Mouse (Mus musculus) cerebellum, postnatal 14 days (tissue): ENCODE measurements at regions not wholly inside any gene's neighbourhood (a gene's known extent, or its start where the extent isn't known, plus 50 kb on each side); places are given as distances from the start of the nearest gene placed in this dataset.
A peak's percentile ranks its signal among the peaks of the same experiment; 100 is the strongest.

ENCODE experiments used
- DNase-seq, 2 experiments: peaks; one replicate each; pipeline ENCODE4 v3.0.0; 2021; ENCODE audit warnings: mixed read lengths in 2 of 2

DNA sequence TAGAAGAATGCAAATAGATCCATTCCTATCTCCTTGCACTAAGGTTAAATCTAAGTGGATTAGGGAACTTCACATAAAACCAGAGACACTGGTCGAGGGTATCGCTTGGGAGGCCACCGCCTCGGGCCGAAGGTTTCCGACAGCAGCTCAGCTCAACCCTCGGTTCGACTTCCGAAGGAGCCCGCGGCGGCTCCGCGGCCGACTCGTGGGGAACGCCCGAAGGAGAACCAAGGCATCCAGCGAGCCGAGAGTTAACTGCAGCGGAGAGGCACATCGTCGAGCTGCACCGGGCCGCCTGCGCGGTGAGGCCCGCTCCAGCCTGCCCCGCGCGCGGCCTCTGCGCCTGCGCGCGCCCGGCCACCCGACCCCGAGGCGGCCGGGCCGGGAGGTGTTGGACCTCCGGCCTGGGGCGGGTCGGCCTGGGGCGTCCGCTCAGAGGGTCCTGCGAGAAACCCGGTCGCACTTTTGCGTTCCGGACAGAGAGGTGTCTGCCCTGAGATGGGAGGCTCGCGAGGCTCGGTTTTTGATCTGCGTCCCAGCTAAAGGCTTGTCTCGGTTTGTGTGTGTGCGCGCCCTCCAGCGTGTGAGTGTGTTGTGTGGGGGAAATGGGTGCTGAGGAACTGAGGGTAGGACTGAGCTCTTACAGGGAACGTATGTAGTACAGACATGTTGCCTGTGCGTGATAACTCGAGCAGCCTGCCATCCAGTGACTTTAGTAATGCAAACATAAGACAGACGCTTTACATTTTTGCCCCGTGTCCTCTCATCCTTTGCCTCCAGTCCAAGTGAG lies 50.9 kb upstream of the Vmn2r9 start:
- DNase-seq: peak; percentile 17 to 29
